Mouse (Mus musculus): Measurements from ENCODE around the gene Syngr1.

Syngr1 gene

DNA sequence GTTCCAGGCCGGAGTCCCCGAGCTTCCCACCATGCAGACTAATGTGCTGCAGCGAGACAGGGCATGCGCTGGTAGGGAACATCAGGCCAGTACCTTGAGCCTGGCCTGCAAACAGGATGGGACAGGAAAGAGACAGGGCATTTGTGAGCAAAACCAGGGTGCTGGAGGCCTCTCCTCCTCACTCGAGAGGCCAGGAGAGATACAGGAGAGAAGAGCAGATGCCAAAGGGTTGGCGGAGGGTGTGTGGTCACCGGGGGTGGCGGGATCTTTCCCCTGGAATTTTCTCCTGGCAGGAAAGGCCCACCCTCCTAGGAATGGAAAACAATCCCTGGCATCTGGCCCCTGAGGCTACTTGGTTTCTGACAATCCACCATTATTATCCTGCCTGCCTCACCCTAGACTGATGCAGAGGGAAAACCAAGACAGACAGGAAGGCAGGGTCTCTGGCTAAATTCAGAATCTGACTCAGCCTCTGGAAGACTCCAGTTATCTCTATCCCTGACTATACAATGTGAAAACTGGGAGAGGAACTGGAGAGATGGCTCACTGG, 21.0 kb upstream of the Syngr1 start:
- DNase-seq (ENCODE audit: low spot score in 2 of 2), result no peak

DNA sequence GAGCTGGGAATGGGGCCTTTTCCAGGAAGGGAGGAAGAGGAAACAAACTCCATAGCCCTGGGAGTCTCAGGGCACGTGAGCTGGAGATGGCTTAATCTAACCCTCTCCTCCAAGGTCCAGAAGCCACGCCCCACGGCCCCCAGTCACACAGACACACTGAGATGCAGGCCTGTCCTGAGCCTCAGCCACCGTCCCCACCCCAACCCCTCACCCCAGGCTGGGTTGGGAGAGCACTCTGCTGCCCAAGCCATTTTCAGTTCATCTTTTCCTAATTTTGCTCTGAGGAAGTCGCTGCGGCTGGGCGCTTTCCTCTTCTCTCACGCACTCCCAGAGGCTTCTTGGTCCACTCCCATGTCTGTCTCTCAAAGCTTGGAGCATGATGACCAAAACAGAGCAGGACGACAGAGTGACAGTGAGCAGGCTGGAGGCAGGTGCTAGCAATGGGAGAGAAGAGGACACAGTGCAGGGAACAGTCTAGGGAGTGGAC, 19.1 kb upstream of the Syngr1 start:
- no peak for DNase-seq (ENCODE audit: low spot score in 2 of 2)

DNA sequence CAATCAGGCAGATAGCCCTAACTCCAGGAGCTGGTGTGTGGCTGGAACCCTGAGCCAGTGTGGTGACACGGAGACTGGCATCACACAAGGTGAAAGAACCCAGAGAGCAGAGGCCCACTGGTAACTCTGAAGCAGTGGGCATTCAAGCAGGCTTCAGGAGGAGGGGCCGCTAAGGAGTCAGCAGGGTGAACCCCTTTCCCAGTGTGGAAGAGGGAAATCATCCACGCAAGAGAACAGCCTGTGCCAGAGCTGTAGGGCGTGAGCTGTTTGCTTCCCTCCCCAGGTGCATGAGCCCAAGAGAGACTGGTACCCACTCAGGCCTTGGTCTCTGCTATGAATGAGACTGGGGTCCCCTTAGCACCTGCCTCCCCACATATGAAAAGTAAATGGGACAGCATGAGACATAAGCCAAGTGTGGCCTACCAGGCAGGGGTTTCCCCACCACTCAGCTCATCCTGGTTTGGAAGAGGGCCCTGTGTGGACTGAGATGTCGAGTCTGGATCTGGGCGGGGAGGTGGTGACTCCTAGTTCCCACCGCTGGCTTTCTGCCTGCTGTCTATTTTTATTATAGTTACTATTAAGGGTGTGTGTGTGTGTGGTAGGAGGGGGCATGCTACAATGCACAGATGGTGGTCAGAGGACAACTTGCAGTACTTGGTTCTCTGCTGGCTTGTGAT, 18.4 kb upstream of the Syngr1 start:
- DNase-seq (ENCODE audit: low spot score in 2 of 2), result no peak

DNA sequence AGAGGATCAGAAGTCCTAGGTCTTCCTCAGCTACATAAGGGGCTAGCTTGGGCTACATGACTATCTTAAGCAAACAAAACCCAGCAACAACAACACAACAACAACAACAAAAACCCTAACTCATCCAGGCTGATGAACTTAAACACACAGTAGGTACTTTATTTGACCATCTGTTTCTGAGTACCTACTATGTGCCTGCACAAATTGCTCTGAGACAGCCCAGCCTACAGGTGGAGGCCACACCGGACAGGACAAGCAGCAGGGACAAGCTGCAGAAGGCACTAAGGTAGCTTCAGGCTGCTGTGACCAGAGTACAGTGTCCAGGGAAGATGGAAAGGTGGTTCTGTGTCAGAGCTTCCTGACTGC, 17.9 kb upstream of the Syngr1 start:
- DNase-seq (ENCODE audit: low spot score in 2 of 2), result no peak

DNA sequence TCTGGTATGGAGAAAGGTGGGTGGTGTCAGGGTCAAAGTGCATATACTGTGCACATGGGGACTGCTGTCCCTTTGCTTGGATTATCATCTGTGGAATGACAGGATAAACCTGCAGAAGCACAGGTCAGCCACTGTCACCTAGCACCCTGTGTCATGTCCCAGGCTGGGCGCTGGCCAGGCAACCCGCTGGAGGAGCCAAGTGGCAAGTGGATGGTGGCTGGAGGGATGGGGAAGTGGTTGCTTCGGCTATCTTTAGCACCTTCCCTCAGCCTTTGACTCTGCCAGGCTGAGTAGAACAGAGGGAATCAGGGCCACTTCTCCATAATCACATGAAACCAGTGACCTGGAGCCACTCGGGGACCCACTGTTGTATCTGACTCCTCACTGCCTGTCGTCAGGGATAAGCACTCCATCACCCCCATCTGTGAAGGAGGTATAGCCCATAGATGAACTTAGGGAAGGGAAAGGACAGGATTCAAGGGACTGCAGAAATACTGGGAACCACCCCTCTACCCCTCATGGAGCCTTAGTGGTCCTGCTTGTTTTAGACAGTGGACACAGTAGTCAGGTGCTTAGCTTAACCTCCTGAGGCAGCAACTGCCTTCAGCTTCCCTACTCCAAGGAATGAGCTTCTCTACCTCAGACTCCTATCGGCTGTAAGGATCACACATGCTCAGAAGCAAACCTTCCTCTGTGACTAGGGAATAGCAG, 16.3 kb upstream of the Syngr1 start:
- no peak for DNase-seq (ENCODE audit: low spot score in 2 of 2)

DNA sequence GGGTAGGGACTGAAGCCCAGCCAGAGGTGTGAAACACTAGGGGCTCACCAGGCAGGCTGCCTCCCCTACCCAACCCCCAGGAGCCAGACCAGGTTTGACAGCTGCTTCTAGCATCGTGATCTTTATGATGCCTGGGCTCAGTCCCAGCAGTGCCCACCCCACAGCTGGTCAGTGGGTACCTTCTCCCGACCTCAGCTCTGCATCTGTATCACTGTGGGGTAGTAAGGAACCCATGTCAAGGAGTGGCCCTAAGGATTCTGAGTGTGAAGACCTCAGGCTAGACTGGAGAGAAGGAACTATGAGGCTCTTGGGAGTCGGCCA, 15.8 kb upstream of the Syngr1 start:
- DNase-seq (ENCODE audit: low spot score in 2 of 2), result no peak

DNA sequence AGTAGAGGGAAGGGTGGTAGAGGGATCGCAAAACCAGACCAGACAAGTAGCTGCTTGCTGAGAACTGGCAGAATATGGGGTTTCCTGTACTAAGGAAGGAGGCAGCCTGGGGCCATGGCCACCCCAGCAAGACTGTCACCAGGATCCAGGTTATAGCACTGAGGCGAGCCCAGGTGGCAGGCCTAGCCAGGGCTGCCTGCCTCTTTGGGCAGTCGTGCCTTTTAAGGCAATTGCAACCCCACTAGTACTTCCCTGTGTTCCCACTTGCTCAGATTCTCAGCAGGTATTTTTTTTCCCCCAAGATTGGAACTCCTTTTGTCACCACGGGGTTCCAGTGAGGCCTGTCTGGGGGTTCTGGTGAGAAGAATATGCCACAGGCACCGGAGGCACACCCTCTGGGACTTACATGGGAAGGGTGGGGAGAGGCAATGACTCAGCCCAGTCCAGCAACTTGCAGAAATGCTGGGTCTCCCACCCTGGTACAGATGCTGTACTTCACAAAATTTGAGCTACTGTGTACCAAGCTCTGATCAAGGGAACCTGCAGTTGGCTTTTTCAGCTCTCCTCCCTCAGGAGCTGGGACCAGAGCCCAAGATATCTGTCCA, 15.3 kb upstream of the Syngr1 start:
- DNase-seq (ENCODE audit: low spot score in 2 of 2), result no peak

DNA sequence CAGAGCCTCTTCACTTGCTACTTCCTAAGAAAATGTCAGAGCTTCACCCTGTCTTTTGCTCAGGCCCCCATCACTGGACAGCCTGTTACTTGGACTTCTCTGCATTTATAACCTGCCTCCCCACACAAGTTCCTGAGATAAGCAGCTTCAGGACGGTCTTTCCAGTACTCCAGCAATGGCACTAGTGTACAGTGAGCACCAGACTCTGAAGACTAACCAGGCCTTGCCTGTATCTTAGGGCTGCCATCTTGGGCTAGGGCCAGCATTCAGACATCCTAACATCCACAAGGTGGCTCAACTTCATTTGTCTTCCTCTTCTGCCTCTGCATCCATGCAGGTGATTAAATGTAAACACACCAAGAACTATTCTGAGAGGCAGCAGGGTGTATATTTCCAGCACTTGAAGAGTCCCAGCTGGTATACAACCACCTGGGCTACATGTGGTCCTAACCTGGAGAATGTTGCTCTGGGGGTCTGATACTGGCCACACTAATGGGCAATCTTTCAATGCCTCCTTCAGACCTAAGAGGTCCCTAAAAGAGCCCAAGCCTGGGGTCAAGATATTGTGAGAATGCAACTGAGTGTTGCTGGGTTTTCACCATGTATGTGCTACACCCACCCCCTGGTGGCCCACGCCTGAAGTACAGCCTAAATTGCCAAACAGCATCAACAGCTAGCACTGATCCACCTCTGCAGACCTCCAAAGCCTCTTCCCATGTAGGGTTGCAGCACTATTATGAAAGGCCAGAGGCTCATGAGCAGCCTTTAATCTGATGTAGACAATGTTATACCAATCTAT, 14.6 kb upstream of the Syngr1 start:
- DNase-seq (ENCODE audit: low spot score in 2 of 2), result peak; percentile 66 to 88

DNA sequence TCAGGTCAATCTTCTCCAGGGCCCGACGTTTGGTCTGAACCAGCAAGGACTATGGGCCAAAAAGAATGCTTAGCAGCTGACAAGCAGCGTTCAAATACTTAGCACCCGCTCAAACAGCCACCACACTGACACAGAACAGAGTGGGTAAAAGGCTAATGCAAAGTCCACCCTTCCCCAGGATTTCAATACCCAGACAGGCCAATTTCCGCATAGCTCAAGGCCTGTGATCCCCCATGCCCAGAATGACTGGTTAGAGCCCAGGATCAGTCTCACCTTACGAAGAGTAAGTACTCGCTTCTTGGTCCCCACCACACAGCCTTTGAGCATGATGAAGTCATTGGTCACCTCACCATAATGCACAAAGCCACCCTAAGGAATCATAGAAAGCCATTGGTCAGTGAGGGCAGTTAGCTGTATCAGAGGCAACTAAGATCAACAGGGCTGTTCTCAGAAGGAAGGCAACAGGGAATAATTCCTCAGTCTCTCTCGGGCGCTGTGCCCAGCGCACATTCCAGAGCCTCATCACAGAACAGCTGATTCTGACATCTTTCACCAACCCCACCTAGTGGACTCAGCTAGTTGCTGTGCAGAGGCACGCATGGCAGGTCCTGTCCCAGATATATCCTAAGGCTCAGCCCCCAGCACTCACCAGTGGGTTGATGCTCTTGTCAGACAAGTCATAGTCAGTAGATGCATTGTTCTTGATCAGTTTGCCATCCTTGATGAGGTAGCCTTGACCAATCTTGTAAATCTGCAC, 12.9 kb upstream of the Syngr1 start:
- no peak for DNase-seq (ENCODE audit: low spot score in 2 of 2)

DNA sequence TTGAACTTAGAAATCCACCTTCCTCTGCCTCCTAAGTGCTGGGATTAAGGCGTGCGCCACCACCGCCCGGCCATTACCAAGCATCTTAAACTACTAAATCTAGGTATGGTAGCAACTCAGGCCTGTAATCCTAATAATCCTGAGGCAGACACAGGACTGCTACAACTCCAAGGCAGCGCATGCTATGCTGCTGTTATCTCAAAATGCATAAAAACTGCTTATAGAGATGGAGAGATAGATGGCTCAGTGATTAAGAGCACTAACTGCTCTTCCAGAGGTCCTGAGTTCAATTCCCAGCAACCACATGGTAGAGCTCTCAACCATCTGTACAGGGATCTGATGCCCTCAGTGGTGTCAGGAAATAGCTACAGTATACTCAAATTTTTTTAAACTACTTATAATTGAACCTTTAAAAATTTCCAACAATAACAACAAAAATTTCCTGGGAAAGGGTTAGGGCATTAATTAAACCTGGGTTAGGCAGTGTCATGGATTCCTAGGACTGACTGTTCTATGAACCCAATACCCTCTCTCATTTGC, 11.9 kb upstream of the Syngr1 start:
- DNase-seq (ENCODE audit: low spot score in 2 of 2), result no peak

DNA sequence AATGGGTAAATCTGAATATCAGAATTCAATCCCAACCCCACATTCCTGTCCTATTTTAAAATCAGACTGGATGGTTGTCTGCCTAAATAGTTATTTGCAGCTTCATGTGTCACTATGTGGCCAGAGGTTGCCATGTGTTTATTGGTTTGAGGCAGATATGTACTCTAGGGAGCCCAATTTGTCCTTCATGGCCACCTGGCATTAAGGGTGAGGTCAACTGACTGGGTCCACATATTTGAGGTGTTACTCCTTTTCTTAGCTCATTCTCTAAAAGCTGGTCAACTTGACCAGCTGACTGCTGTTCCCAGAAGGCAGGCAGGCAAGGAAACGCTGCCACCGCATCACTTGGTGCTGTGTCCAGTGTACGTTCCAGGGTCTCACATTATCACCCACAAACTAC, 11.2 kb upstream of the Syngr1 start:
- no peak for DNase-seq (ENCODE audit: low spot score in 2 of 2)

DNA sequence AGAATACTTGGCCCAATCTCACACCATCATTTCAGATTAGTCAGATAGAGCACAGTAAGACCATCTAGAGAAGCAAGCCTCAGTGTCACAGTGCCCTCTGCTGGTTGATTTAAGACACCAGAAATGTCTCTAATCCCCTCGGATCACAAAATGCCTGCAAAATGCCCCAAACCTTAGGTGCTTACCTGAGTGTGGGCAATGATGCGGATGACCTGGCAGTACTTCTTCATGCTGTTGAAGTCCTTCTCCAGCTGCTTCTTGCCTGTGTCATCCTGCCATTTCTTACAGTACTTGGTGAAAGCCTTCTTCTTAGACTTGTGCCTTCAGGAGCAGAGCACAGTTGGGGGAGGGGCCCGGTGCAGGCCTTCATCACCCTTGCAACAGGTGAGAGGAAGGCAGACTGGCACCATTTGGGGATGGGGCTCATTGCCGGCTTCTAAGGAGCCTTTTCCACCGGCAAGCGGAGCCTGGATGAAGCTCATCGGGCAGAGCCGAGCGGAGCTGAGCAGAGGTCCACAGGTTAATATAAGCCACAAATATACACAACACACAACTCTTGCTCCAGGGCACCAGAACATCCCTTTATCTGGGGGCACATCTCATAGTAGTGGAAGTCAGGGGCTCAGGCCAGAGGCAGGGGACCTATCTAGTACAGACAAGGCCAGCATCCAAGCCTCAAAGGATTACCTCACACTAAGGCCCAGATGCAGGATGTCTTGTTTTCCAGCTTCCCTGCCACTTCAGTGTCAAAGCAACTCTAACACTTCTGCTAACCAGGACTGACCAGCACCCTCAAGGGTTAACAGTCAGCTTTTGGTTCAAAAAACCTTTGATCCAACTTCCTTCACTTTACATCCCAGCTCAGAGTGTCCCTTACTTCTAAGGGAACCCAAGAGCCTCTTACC, 10.2 kb upstream of the Syngr1 start:
- peak in 1 of 2 experiments; percentile 54 for DNase-seq (ENCODE audit: low spot score in 2 of 2)

DNA sequence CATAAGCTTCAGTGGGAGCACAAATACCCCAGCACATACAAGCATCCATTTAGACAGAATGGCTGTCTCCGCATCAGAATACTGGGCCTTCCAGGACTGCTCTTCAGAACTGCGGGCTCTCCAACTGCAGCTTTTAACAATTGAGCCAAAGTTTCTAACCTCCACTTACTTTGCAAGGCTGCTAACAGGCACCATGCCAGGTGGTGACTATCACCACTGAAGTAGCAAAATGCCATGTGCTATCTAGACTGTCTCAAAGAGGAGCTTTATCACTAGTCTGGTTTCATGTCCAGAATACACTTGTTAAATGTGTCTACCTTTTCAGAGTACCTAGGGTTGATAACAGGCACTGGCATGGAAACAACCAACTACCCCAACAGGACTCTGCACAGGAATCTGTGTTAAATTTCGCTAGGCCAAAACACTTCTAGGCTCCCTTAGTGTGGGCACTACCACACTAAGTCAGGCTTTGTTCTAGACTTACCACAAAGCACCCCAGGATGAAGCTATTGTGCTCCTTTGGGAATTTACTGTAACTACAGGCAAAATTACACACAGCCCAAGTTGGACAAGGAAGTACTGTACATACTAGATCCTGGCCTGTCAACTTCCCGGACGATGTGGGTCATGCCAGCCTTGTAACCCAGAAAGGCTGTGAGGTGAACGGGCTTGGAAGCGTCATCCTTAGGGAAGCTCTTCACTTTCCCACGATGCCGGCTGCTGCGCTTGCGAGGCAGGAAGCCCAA, 9.2 kb upstream of the Syngr1 start:
- DNase-seq (ENCODE audit: low spot score in 2 of 2), result no peak

DNA sequence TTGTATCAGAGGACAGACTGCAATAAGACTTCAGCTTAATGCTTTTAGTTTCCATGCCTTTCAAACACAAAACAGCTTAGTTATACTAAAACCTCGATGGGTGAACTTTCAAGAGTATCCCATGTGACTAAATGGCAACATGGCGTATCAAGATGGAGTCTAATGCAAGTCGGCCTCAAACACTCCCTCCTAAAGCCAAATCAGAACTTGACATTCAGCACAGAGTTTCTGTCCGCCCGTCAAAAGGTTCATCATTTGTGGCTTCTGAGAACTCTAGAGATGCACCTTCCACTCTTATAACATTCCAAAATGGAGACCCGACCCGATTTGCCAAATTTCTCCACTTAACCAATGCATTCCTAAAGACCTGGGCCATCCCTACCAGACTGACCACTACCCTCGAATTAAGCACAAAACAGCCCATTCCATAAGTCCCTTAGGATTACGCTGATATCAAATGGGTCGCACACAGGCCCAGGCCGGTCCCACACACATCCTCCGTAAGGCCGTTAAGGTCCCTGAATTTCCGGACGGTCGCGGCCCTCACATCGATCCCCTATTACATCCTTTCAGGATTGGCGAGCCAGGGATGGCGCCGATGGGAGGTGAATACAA, 8.4 kb upstream of the Syngr1 start:
- DNase-seq (ENCODE audit: low spot score in 2 of 2), result no peak

DNA sequence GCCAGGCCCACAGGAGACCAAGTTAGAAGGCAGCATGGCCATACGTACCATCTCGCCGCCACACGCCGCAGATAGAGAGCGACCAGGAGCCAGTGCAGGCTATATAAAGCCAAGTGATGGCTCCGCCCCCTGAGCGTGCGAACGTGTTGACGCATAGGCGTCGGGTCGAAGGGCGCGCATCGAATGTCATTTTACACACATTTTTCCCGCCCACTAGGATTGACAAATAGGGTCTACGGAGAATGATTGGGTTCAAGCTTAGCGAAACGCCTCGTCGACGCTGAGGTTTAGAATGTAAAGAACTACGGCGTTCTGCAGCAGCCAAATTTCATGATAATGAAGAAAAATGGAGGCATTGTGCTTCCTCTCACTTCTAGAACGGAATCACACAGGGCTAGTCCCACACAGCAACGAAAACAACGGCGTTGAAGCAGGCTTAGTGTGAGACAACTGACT, 7.8 kb upstream of the Syngr1 start:
- peak; percentile 99 to 100 for DNase-seq (ENCODE audit: low spot score in 2 of 2)

DNA sequence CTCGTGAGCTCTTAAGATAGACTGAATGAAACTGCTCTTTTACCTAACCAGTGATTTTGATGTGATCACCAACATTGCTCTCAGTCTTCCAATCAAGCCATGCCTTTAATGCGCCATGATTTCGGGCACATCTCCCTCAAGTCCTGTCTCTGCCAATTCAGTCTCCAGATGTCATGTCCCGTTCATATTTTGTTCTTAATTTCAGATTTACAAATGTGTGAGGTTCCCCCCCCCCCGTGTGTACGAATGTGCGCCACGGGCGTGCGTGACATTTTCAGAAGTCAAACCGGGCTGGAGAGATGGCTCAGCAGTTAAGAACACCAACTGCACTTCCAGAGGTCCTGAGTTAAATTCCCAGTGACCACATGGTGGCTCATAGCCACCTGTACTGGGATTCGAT, 7.4 kb upstream of the Syngr1 start:
- DNase-seq (ENCODE audit: low spot score in 2 of 2), result no peak

DNA sequence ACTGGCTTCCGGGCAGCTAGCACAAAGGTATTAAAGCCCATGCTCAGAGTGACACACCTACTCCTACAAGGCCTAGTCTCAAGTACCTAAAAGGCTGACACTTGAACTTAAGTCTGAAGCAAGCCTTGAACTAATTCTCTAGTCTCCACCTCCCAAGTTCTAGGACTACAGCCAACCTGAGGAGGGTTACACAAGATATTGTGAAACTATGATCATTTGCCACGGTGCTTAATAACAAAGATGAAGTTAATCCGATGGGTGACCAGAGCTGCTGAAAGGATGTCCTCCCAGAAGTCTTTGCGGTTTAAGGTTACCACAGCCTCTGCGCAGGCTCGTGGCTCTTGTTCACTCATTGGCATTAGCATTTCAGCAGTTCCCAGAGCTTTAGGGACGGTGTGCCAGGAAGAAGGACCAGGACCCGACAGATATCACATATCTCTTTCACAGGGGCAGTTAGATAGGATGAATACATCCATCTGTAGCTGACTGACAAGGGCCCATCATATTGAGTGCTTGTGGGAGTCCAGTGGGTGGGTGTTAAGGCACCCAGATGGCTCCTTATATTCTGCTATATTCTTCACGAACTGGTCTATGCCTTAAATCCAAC, 3.6 kb upstream of the Syngr1 start:
- no peak for DNase-seq (ENCODE audit: low spot score in 2 of 2)

DNA sequence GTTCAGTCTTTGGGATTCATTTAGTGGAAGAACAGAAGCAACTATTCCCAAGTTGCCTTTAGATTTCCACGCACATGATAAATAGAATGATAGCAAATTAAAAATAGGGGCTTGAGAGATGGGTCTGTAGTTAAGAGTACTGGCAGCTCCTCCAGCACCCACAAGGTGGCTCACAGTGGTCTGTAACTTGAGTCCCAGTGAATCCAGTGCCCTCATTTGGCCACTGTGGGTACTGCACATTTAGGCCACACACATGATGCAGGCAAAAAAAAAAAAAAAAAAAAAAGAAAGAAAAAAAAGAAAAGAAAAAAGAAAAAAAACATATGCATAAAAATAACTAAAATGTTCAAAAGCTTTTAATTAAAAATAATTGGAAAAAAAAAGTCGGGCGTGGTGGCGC, 2.5 kb upstream of the Syngr1 start:
- peak; percentile 91 to 96 for DNase-seq (ENCODE audit: low spot score in 2 of 2)

All from spleen, postnatal 10 days (tissue).